Mouse (Mus musculus): ENCODE results near the gene Vps26c.

Vps26c gene

DNA sequence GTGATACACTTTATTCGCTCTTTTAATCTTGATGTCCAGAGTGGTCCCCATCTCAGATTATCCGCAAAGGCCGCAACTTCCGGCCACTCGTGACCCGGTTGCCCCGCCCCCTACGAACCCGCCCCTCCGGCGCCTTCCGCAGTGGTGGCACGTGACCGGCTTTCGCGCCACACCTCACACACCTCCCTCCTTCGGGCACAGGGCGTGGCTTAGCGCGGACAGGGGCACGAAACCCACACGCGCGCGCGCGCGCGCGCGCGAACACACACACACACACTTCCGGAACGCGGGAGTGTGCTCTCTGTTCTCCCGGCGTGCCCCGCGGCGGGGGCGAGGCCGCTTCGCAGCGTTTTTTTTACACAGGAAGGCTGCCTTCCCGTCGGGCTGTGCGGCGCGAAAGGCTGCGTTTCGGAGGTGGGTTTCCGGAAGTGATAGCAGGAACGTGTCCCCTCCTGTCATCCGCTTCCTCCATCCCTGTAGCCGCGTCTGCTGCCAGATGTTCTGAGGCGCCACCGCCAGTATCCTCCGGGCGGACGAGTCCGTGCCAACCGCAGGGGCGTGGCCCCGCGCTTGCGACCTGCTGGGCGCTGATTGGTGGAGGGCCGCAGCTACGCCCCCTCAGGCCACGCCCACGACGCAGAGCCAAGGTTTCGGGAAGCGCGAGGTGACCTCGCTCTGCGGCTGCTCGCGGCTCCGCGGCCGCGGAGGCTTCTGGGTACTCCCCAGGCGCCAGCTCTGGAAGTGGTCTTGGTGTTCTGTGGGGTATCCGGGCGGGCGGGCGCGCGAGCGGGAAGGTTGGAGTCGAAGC, at the start of gene Vps26c:
Gene Vps26c, minus strand, starts transcription at position 487 of the 808 bp plus-strand sequence.
- peak; percentile 97 for DNase-seq

DNA sequence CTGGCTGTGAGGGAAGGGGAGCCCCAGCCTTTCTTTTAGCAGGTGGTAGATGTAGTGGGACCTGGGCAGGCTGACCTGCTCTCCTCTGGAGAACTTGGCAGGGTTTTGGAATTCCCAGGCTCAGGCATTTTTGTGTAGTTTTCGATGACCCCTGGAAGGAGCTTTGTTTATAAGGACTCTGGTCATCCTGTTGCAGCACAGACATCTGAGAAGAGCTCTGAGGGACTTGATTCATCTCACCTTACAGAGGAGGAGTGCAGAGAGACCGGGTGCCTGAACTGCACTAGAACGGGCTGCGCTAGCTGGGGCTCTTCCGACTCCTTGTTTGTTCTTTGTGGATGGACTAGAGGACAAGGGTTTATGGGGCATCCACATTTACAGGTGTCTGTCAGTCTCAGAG, 49.1 kb upstream of the Vps26c start:
- no peak for DNase-seq

DNA sequence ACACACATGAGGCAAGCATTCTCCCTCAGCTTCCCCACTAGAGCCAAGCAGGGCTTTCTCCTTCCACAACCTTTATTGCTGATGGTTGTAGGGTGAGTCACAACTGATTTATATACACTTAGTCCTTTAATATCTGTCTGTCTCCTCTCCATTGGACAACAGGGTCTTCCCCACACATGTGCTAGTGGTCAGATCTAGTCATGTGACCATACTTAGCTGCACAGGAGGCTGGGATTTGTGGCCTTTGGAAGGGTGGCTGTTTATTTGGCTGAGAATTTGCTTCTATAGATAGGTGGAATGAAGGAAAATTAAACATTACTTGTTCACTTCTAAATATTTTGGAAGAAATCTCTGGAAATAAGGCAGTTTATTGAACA, 48.1 kb upstream of the Vps26c start:
- DNase-seq, result no peak

DNA sequence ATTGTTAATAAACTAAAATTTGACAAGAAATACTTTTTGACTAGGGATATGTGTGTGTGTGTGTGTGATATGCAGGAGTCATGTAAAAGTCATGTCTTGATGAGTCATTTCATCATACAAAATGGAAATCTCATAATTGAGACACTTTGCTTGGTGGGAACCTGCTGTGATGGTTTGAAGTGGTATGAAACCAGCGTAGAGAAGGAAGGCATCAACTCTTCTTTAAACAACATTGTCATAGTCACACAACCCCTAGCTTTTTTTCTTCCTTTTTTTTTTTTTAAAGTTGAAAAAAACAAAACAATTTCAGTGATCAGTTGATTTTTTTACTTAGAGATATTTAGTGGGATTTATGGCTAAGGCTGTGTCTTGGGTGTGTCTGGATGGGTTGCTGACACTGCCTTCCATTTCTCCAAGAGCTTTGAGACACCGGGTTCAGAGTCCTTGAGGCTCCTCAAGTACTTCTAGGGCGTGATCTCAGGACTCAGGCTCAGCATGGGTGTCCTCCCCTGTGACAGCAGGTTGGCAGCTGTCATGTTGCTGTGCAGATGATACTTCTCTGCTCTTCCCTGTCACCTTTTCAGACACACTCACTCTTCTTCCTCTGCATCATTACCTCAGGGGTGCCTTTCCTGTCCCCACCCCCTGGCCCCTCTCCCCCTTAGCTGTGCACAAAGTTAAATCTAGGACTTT, 47.5 kb upstream of the Vps26c start:
- DNase-seq, result no peak

DNA sequence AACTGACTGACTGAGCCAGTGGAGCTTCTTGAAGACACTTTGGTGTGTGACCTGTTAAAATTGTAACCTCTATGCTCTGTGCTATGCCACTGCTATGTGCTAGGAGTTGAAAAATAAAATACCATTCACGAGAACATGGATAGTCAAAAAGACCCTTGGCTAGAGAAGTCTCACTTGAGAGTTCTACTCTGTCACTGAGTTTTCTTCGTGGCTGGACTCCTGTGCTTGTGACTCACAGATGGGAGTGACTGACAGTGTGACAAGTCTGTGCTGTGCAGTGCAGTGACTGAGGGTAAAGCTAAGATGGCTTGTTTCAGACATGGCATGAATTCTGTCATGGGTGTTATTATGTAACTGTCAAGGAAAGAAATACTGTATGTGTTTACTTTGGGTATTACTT, 45.8 kb upstream of the Vps26c start:
- no peak for DNase-seq

DNA sequence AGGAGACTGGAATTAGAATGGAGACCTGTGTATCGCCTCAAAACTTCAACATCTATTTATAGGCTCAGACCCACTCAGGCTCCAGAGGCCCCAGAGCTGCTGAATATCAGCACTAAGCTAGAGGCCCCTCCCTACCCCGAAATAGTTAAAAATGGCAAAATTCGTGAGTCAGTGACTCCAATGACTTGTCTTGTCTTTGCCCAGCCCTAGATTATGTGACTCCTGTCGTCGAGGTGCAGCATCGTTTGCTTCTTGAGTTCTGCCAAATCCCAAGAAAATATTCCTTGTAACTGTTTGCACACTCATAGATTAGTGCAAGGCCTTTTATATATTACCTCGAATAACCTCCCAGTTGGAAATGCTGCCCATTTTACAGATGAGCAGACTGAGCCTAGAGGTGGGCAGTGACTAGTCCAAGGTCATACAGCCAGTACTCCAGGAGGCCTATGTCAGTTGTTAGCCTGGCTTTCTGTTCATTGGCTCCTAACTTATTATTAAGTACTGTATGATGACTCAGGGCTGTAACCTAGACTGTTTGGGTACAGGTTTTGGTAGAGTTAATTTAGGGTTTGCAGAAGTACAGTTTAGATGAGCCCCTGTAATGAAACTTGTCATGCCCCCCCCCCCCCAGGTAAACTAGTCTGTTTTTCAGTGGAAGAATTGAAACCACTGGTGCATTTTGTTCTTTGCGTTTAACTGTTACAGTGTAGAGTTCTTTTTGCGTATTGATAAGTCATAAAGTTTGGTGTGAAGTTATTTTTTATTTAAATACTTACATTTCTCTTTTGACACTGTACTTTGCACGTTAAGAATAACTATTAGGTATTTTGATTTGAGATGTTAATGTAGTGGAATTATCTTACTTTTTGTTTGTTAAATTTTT, 44.7 kb upstream of the Vps26c start:
- no peak for DNase-seq

DNA sequence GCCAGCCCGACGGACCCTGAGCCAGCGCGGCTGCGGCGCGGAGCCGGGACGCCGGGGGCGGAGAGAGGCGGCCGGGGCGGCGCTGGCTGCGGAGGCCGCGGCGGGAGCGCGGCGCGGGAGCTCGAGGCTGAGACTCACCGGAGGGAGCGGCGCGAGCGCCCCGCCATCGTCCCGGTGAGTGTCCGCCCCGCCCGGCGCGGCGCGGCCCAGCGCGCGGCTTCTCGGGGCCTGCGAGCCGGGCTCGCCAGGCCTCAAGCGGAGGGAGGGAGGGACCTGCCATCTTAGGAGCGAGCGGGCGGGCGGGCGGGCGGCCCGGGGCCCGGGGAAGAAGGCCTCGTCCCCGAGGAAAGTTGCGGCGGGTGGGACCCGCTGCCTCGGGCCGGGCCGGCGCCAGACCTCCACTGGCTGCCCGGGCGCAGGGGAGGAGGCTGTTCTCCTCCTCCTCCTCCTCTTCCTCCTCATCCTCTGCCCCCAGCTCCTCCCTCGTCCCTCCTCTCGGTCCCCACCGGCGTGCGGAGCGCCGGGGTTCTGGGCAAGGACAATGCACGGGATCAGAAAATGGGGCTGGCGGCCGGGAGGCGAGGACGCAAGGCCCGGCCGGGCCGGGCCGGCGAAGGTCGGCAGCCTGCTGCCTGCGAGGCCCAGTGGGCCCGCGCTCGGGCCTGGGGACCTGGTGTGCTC, 43.9 kb upstream of the Vps26c start:
- peak; percentile 57 for DNase-seq

DNA sequence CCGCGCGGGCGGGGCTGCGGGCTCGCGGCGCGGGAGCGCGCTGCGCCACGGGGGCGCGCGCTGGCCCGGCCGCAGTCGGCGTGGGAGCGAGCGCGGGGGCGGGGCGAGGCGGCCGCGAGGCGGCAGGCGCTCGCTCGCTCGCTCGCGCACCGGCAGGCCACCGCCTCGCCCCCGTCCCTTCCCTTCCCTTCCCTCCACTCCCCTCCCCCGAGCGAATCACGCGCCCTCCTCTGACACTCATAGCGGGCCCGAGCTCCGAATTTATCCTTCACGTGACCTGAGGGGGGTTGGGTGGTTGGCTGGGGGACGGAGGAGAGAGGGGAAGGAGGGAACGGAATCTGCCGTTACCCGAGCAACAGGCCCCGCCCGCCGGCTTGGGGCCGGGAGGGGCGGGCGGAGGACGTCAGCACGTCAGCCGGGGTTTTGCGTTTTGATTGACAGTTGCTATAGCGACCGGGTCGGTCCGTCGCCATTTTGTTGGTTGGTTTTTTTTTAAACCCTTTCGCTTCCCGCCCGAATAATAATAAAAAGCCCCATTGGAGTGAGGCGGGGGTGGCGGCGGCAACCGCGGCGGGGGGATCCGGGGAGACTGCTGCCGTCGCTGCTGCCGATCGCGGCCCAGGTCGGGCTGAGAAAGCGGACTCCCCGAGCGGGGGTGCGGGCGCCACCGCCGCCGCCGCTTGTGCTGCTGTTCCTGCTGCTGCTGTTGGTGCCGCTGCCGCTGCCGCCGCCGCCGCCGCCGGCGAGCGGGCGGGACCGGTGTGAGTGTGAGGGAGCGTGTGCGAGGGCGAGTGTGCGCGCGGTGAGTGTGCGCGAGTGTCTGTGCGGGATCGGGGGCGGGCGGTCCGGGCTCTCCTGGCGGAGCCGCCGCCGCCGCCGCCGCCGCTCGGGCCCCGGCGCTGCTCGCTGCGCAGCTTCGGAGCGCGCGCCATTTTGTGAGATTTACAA, 42.9 kb upstream of the Vps26c start, which contains the start of gene Dyrk1a:
Gene Dyrk1a, plus strand, starts transcription at position 782 of the 948 bp plus-strand sequence.
- DNase-seq, result peak; percentile 99

DNA sequence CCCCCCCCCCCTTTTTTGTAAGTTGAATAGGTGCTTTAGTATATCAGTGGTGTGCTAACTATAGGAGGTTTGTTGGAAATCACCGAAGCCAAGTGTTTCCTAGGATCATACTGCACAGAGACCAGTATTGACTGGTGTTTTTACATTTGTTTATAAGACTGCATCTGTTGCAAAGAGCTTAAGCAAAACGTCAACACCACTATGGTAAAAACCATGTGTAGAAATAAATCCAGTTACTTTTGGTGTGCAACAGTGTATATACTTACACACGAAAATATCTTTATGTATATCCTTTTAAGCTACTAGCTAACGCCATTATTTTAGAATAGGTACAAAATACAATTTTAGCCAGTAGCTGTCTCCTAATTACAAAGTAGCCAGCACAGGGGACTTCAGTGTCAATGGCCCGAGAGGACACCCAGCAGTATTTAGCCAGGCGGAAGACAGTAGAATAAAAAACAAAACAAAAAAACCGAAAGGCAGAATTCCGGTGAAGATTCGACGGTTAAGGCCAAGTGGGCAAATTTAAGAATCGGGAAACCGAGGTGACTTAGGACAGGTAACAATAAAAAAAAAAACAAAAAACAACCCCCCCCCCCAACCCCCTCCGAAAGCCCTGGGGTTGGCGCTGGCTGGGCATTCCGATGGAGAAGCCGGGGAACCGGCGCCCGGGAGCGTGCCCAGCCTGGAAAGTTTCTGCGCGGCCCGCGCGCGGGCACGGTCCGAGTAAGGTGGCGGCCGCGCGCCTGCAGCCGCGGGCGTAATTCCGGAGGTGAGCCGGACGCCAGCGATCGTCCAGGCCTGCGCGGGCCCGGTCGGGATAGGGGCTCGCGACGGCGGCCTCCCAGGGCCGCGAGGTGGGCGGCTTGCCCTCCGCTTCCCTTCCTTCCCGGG, 42.0 kb upstream of the Vps26c start:
- DNase-seq, result no peak

DNA sequence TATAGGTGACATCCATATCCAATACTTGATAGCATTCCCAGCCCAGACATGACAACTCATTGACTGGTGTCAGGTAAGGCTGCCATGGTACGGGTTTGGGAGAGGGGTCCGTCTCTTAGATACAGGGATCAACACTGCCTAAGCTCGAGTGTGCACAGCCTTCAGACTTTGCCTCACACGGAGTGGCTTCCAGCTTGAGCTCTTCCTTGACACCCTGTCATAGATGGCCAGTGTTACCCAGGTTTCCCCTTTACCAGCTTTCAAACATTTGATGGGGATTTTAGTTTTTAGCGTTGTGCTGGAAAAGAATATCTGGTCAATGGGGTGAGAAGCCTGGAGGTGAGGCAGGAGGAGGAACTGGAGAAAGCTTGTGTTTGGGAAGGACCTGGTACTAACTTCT, 41.1 kb upstream of the Vps26c start:
- no peak for DNase-seq

DNA sequence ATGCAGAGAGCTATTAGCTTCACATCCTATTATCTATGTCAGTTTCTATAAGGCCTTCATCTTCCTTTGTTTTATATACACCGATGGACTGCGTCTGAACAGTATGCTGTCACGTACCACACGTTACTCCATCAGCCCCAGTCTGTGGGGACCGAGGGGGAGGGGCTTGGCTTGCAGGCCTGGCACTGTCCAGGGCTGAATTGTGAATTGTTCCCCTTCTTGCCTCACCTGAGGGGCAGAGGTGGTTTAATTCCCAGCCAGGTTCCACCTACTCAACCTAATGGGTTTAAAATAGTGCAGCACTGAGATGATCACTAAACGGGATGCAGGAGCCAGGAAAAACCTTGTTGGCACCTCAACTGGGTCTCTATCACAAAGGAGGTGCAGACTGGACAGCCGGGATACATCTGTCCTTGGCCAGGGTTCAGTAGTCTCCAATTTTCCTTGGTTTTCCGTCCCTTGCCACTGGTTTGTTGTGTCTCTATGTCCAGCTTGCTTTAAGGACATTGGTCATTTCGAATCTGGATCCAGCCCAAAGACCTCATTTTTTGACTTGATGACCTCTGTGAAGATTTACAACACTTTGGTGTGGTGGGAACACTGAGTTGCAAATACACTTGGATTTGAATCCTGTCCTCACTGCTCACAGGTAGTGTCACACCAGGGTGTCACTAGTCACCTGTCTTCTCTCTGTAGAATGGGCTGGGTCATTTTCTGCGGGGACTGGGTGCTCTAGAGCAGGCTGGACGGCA, 40.4 kb upstream of the Vps26c start:
- no peak for DNase-seq

DNA sequence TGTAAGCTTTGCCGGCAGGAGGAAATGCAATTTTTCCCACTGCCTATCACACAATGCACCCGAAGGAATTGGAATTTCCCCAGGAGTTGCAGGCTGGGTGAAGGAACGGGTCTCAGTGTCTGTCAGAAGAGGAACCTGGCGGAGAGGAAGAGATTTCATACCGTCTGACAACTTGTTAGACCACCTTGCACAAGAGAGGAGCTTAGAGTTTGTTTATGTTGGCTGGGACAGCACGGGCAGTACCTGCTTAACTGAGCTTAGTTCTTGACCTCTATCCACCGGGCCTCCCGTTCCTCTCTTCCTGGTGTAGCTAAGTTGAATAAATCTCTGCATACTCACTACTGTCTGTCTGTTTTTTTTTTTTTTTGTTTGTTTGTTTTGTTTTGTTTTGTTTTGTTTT, 39.5 kb upstream of the Vps26c start:
- no peak for DNase-seq

DNA sequence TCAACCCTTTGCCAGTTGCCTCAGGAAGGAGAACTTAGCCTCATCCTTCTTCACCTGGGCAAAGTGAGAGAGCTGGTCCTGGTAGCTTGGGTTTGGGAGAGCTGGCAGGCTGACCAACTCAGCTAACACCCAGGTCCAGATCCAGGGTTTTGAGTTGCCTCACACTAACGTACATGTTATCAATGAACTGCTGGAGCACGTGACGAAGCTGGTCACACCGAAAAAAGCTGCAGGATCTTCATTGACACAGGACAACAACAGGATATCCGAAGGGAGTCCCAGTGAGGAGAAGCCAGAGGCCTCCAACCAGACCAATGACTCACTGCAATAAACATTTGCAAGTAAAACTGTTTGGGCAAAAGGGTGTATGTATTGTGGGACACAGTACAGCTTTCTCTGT, 34.0 kb upstream of the Vps26c start:
- DNase-seq, result no peak

DNA sequence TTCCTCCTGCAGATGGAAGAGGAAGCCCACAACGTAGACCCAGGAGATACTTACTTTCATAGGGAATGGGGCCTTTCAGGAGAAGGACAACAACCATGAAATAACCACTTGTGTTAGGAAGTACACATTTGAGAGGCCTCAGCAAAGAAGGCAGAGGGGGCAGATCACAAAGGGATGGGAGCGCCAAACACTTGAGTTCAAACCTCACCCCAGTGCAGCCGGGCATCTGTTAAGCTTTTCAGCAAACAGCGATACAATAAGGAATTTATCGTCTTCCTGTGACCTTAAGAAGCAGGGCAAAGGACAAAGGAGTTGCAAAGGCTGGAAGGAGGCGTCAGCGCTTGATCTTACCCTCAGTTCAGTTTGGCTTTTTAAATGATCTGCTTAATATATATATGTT, 33.2 kb upstream of the Vps26c start:
- no peak for DNase-seq

DNA sequence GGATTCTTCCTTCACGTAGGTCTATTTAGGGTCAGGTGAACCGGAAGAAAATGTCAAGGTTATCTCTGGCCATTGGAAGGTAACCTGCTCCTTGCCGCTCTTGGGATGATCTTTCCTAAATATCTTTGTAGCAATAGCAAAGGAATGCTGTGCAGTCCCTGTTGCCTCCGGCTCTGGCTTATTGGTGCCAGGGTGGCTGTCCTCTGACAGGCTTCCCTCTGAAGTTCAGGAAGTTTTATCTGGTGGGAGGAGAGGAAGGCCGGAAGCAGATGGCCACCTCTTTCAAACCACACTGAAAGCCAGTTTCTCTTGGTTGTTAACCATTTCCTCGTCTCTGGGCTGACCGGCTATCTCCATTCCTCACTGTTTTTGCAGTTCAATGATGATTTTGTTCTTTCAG, 32.7 kb upstream of the Vps26c start:
- no peak for DNase-seq

DNA sequence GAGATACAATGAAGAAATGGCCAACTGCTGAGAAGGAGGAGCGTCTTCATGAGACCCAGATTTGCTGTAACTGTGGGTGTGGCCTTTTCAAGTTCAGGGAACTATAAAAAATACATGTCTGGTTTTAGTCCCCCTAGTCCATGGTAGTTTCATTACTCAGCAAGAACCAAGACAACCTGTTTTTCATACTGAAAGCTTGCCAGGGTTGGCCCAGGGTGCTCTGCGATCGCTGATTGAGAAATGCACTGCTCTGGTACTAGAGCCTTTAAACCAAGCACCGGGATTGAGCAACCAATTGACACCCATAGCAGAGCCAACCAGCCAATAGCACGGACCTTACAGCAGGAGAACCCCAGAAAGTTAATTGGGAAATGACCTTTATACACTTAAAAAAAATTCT, 29.6 kb upstream of the Vps26c start:
- no peak for DNase-seq

DNA sequence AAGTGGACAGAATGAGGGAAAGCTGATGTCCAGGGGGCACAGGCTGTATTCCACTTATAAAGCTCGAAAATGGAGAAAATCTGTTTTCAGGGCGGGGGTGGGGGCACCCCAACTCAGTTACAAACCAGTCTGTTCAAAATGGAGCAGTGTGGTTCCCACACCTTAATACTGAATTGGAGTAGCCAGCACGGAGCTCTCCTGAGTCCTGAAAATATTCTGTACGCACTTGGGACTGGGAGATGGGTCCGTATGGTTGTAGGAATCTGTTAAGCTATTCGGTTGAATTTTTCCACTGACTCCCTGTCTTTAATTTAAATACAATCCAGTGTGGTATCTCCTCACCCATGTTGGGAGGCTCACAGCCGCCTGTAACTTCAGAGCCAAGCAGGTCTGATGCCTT, 28.7 kb upstream of the Vps26c start:
- DNase-seq, result no peak

DNA sequence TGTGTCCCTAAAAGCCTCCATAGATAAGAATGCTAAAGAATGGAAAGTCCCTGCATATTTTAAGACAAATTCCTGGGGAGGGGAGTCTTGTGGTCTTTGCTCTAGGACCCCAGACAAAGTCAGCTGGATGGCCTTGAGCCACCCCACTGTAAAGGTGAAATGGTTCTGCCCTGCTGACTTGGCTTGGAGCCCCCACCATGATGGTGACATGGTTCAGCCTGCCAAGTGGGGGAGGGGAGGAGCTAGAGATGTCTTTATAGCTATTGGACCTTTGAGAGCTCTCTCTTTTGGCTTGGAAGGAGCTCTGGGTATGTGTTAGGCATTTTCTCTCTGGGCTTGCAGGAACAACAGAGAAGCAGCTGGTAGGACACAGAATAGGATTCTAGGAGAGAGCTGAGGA, 25.3 kb upstream of the Vps26c start:
- no peak for DNase-seq

DNA sequence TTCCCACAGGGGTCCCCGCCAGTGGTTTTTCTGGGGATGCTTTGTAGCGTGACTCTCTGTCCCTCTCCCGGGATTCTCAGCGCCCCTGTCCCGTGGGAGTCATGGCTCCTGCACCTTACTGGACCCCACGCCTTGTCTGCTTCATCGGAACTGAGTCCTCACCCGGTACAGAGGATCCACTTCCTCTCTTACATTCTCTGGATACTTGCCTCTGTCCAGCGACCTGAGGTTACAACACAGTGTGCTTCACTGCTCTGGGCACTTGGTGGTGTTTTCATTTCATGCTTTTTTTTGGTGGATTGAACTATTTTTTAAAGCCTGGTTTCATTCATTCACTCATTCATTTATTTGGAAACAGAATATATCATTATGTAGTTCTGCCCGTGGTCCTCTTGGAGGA, 23.2 kb upstream of the Vps26c start:
- DNase-seq, result no peak

All from right cerebral cortex, adult 18-20 months (tissue).